Mouse (Mus musculus): ENCODE measurements around the gene Sertad2.

DNA sequence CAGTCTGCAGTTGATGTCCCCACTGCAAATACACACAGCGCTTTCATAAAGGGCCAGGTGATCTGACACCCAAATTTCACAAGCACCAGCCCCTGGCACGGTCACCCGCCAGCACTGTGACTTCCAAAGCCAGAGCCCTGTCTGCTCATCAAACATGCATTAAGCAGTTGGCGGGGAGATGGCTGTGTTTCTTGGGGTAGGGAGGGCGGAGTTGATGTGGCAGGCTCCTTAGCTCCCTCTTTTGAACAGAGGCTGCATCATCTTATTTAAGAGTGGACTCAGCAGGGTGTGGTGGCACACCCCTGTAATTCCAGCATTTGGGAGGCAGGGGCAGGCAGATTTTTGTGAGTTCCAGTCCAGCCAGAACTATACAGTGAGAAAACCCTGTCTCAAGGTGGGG lies 106.4 kb downstream of the Sertad2 start:
- TF ChIP-seq CTCF (IDR thresholded peaks at IDR 0.05; ENCODE audit: extremely low read depth, insufficient read depth, low read length) (no peak), POLR2A (IDR thresholded peaks at IDR 0.05; ENCODE audit: extremely low read depth, insufficient read depth, low read length) (no peak)
